Mouse (Mus musculus): ENCODE results near the gene Ccdc184. TPM values are rescaled to one million over a fixed set of nuclear protein-coding genes. Genes with fewer than 3 reads are reported as not detected.

Ccdc184 gene
- polyA plus RNA-seq (2011; ENCODE audit: insufficient read length, low read depth, missing spikeins): 0.18 and 0.22 TPM in 2 replicates

DNA sequence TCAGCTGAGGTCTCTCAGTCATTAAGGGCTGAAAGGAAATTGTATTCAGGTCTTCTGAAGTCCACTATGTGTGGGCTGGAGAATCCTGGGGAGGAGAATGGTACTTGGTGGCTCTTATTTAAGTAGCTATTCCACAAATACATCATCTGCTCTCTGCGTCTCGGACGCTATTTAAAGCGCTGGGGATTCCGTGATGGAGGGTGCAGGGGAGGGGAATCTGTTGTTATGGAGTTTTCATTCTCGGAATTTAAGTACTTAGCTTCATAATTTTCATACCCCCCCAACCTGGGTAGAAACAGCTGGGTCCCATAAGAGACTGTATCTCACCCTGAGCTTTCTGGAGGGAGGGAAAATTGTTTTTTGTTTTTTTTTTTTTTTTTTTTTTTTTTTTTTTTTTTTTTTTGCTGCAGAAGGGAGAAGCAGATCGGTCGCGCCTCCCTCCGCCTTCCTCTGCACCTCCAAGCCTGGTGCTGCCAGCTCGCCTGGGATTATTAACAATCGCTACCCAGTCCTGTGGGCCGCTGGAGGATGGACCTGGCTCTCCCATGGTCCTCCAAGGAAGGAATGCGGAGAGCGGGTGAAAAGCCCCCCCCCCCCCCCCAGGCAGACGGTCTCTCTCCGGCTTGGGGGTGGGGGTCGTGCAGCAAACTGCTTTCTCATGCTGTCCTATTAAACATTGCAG is at the start of gene Ccdc184:
Gene Ccdc184, plus strand, starts transcription at position 196 of the 682 bp plus-strand sequence.
- TF ChIP-seq POLR2A (IDR thresholded peaks at IDR 0.05; ENCODE audit: low read depth, low read length) (no peak), CTCF (IDR thresholded peaks at IDR 0.05; ENCODE audit: borderline replicate concordance, insufficient read depth, low read length) (no peak)
- Histone ChIP-seq H3K27ac (ENCODE audit: insufficient read depth, low read length) (no peak within 1 kb of the TSS), H3K4me3 (ENCODE audit: insufficient read depth, low read length) (peak within 1 kb of the TSS; percentile 31), H3K4me1 (ENCODE audit: control insufficient read depth, insufficient read depth, low read length) (no peaks in the 10 kb centered on the region)

DNA sequence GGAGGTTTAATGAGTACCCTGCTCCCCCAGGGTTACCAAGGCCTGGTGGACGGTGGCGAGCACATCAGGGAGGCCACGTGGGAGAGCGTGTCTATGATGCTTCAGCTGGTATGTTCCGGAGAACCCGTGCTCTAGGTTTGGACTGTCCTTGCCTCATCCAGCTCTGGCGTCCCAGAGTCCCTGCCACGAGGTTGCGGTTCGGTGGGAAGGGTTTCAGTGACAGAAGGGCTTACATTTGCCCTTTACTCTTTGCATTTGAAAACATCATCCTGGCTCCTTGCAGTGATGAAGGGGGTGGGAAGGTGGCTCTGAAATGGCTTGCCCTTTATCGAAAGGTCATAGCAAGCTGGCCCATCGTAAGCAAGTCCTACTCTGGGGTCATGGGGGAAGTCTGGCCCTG is 47.6 kb upstream of the Ccdc184 start:
- H3K4me3 ChIP-seq (ENCODE audit: insufficient read depth, low read length): no peak overlapping the region
- H3K4me1 ChIP-seq (ENCODE audit: control insufficient read depth, insufficient read depth, low read length): no peaks in the 10 kb centered on the region
- H3K27ac ChIP-seq (ENCODE audit: insufficient read depth, low read length): no peak overlapping the region
- TF ChIP-seq POLR2A (IDR thresholded peaks at IDR 0.05; ENCODE audit: low read depth, low read length) (no peak), CTCF (IDR thresholded peaks at IDR 0.05; ENCODE audit: borderline replicate concordance, insufficient read depth, low read length) (no peak)

DNA sequence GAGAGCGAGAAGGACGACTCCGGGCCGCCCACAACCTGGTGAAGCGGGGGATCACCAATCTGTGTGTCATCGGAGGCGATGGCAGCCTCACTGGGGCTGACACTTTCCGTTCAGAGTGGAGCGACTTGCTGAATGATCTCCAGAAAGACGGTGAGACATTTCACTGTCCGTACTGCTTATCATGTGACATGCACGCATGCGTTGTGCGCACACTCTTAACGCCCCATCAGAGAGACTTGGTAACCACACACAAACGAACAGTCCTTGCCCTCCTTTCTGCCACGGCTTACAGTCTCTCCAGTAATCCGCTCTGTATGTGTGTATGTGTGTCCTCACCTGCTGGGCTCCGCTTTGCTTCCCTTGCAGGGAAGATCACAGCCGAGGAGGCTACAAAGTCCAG is 46.1 kb upstream of the Ccdc184 start:
- TF ChIP-seq CTCF (IDR thresholded peaks at IDR 0.05; ENCODE audit: borderline replicate concordance, insufficient read depth, low read length) (no peak), POLR2A (IDR thresholded peaks at IDR 0.05; ENCODE audit: low read depth, low read length) (no peak)
- Histone ChIP-seq H3K4me1 (ENCODE audit: control insufficient read depth, insufficient read depth, low read length) (no peaks in the 10 kb centered on the region), H3K27ac (ENCODE audit: insufficient read depth, low read length) (no peak overlapping the region), H3K4me3 (ENCODE audit: insufficient read depth, low read length) (no peak overlapping the region)

DNA sequence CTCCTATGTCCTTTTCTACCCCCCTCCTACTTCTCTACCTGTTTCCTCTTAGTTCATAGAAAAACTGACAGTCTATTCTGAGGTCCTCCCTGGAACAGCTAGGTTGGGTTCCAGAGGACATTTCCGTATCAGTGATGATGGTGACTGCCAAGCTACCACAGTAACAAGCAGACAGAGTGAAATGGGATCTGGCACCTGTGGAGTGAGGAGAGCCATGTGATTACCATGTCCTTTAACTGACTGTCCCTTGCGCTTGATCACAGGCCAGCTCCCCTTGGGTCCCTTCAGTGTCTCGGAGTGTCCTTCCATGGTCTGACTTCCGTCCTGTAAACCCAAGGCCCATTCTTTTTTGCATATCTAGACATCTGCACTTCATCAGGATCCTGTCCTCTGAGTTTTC is 36.0 kb upstream of the Ccdc184 start:
- no peak overlapping the region for H3K4me3 ChIP-seq (ENCODE audit: insufficient read depth, low read length)
- TF ChIP-seq POLR2A (IDR thresholded peaks at IDR 0.05; ENCODE audit: low read depth, low read length) (no peak), CTCF (IDR thresholded peaks at IDR 0.05; ENCODE audit: borderline replicate concordance, insufficient read depth, low read length) (no peak)
- no peak overlapping the region for H3K27ac ChIP-seq (ENCODE audit: insufficient read depth, low read length)
- no peaks in the 10 kb centered on the region for H3K4me1 ChIP-seq (ENCODE audit: control insufficient read depth, insufficient read depth, low read length)

DNA sequence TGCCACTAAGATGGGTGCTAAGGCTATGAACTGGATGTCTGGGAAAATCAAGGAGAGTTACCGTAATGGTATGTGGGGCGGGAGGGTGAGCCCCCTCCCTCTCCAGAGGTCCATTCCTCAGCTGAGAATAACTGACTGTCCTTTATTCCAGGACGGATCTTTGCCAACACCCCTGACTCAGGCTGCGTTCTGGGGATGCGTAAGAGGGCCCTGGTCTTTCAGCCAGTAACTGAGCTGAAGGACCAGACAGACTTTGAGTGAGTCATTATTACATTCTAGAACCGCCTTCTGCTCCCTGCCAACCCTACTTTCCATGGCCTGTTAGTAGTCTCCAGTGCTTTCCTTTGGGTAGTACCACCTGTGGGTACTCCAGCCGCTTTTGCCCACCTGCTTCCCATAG is 35.5 kb upstream of the Ccdc184 start:
- H3K27ac ChIP-seq (ENCODE audit: insufficient read depth, low read length): no peak overlapping the region
- no peak for TF ChIP-seq CTCF (IDR thresholded peaks at IDR 0.05; ENCODE audit: borderline replicate concordance, insufficient read depth, low read length)
- TF ChIP-seq POLR2A (IDR thresholded peaks at IDR 0.05; ENCODE audit: low read depth, low read length): no peak
- no peak overlapping the region for H3K4me3 ChIP-seq (ENCODE audit: insufficient read depth, low read length)
- H3K4me1 ChIP-seq (ENCODE audit: control insufficient read depth, insufficient read depth, low read length): no peaks in the 10 kb centered on the region

DNA sequence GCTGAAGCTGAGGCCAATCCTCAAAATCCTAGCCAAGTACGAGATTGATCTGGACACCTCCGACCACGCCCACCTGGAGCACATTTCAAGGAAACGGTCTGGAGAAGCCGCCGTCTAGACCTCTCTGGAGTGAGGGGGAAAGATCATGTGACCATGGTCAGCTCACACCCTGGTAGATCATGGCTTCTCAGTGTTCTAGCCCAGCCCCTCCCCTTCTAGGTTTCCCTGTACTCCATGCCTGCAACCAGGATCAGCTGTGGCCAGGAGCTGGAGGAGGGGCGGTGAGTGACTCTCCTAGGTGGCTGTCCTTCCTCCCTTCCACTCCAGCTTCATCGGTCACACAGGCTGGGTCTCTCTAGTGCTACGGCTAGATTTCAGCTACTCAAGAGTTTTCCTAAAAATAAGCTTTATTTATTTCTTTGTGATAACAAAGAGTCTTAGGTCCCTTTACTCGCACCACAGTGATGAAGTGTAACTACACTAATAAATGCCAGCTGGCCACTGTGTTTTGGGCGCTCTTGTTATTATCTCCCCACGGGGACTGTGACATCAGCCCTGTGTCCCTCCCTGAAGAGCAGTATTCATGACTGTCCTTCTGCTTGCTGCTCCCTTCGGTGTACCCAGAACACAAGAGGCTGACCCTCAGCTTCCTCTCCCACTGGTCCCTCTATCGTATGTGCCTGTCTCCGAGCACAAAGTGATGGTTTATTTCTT is 34.9 kb upstream of the Ccdc184 start:
- no peak overlapping the region for H3K27ac ChIP-seq (ENCODE audit: insufficient read depth, low read length)
- H3K4me3 ChIP-seq (ENCODE audit: insufficient read depth, low read length): no peak overlapping the region
- TF ChIP-seq POLR2A (IDR thresholded peaks at IDR 0.05; ENCODE audit: low read depth, low read length) (no peak), CTCF (IDR thresholded peaks at IDR 0.05; ENCODE audit: borderline replicate concordance, insufficient read depth, low read length) (no peak)
- no peaks in the 10 kb centered on the region for H3K4me1 ChIP-seq (ENCODE audit: control insufficient read depth, insufficient read depth, low read length)

DNA sequence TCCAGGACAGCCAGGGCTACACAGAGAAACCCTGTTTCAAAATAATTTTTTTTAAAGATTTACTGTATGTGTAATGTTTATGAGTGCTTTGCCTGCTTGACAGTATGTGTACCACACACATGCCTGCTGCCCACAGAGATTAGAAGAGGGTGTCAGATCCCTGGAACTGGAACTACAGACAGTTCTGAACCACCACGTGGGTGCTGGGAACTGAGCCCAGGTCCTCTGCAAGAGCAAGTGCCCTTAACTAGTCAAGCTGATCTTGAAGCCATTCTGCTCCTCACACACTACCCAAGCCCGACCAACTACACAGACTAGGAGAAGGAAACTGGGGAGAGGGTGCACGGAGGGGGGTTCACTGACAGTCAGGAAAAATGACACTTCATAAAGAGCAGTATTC is 33.5 kb upstream of the Ccdc184 start:
- no peak for TF ChIP-seq POLR2A (IDR thresholded peaks at IDR 0.05; ENCODE audit: low read depth, low read length)
- TF ChIP-seq CTCF (IDR thresholded peaks at IDR 0.05; ENCODE audit: borderline replicate concordance, insufficient read depth, low read length): no peak
- no peak overlapping the region for H3K27ac ChIP-seq (ENCODE audit: insufficient read depth, low read length)
- no peak overlapping the region for H3K4me3 ChIP-seq (ENCODE audit: insufficient read depth, low read length)
- H3K4me1 ChIP-seq (ENCODE audit: control insufficient read depth, insufficient read depth, low read length): no peaks in the 10 kb centered on the region

DNA sequence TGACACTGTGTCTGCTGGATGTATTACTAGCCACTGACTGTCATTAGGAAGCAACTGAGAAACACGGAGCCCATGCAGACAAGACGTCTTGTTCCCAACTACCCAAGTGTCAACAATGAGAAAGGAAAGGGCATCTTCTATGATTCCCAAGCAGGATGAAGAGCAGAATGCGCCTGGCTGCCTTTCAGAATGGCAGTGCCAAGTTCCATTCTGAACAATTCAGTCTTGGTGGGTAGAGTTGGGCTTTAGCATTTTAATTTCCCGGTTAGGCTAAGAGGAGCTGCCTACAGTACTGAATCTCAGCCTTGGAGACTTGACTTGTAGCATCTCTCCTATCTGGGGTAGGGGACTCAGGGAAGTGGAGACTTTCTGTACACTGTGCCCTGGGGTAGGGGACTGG is 32.9 kb upstream of the Ccdc184 start:
- H3K27ac ChIP-seq (ENCODE audit: insufficient read depth, low read length): no peak overlapping the region
- no peak for TF ChIP-seq CTCF (IDR thresholded peaks at IDR 0.05; ENCODE audit: borderline replicate concordance, insufficient read depth, low read length)
- no peak for TF ChIP-seq POLR2A (IDR thresholded peaks at IDR 0.05; ENCODE audit: low read depth, low read length)
- H3K4me3 ChIP-seq (ENCODE audit: insufficient read depth, low read length): no peak overlapping the region
- no peaks in the 10 kb centered on the region for H3K4me1 ChIP-seq (ENCODE audit: control insufficient read depth, insufficient read depth, low read length)

DNA sequence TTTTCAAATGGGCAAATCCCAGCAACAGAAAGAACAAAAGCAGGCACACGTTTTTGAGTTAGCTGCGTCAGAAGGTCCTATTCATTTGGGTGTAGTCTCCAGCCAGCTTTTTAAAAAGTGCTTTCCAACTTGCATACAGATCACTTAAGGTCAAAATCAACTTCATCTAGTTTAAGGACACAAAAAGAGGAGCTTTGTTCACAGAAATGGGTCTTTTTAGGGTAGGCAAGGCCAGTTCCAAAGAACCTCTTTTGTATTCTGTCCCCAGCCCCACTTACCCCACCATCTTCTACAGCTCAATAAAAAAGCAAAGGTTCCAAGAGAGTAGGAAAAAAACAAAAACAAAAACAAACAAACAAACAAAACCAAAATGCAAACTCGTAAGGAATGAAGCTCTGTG is 32.3 kb upstream of the Ccdc184 start:
- Histone ChIP-seq H3K4me1 (ENCODE audit: control insufficient read depth, insufficient read depth, low read length) (no peaks in the 10 kb centered on the region), H3K27ac (ENCODE audit: insufficient read depth, low read length) (no peak overlapping the region), H3K4me3 (ENCODE audit: insufficient read depth, low read length) (no peak overlapping the region)
- no peak for TF ChIP-seq CTCF (IDR thresholded peaks at IDR 0.05; ENCODE audit: borderline replicate concordance, insufficient read depth, low read length)
- no peak for TF ChIP-seq POLR2A (IDR thresholded peaks at IDR 0.05; ENCODE audit: low read depth, low read length)

DNA sequence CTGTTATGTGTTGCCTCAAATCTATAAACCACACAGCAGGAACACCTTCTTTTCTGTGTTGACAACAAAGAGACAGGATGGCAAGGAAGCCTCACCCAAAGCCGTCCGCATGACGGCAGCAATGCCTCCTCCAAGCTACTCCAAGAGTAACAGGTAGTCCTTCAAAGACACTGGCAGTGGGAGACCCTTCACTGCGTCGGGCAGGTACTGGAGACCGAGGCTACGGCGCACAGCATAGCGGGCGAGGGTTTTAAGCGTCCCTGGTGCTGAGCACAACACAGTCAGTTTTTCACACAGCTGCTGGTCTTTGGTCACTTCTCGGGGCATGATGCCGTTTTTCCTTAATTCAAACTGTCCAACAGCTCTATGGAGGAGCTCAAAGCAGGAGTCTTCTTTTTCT is 31.3 kb upstream of the Ccdc184 start:
- Histone ChIP-seq H3K4me3 (ENCODE audit: insufficient read depth, low read length) (no peak overlapping the region), H3K27ac (ENCODE audit: insufficient read depth, low read length) (no peak overlapping the region), H3K4me1 (ENCODE audit: control insufficient read depth, insufficient read depth, low read length) (no peaks in the 10 kb centered on the region)
- TF ChIP-seq CTCF (IDR thresholded peaks at IDR 0.05; ENCODE audit: borderline replicate concordance, insufficient read depth, low read length) (no peak), POLR2A (IDR thresholded peaks at IDR 0.05; ENCODE audit: low read depth, low read length) (no peak)
